In genomic region chr5:101596996-101597395, GRCm38 (mm10) we compare ENCODE assay signal across 19 mouse cellular contexts.
DNase-seq lines count a peak whose midpoint lies in the region; ATAC-seq and TF ChIP-seq lines count a peak whose summit lies in the region.
"Had no signal": no experiment of that assay in that cellular context is flagged by ENCODE, and none has a peak within 500 bp of the region (broad histone marks: within the 10 kb centered on the region; RNA-seq: fewer than 3 reads in every experiment).

No protein-coding gene starts in this region.

- H3K36me3 ChIP-seq in heart, adult 2 months (ENCODE audit: control insufficient read depth, insufficient read depth, low read length), result no peaks in the 10 kb centered on the region
- H3K36me3 ChIP-seq in midbrain, embryonic 11.5 days (ENCODE audit: control insufficient read depth, insufficient read depth, low read length), result no peaks in the 10 kb centered on the region
- no peaks in the 10 kb centered on the region for H3K36me3 ChIP-seq in midbrain, postnatal 0 days (ENCODE audit: insufficient read depth, low read length)
- H3K36me3 ChIP-seq: G1E had no signal

- H3K4me3 ChIP-seq in heart, adult 2 months, result no peak overlapping the region
- H3K4me3 ChIP-seq in midbrain, embryonic 11.5 days (ENCODE audit: low read depth, low read length), result no peak overlapping the region
- no peak overlapping the region for H3K4me3 ChIP-seq in midbrain, postnatal 0 days (ENCODE audit: low read depth, low read length)

- peak; percentile 84 for DNase-seq in heart, adult 11 months
- no peak for DNase-seq in heart, adult 2 months
- peak; percentile 72 for DNase-seq in midbrain, embryonic 11.5 days (ENCODE audit: low spot score, missing footprints)
- no peak for DNase-seq in midbrain, postnatal 0 days (ENCODE audit: low spot score)
- DNase-seq: adrenal gland, adult 2 months; adrenal gland, adult 8-10 months; adrenal gland, postnatal 10 days; adrenal gland, postnatal 14 days; adrenal gland, postnatal 25 days; adrenal gland, postnatal 36 days; B cell, adult 2 months; cerebellum, adult 11 months; cerebellum, adult 11-12 months; cerebellum, adult 18-20 months had no signal

- H3K9ac ChIP-seq in heart, adult 2 months (ENCODE audit: low read depth, low read length), result no peak overlapping the region
- H3K9ac ChIP-seq in midbrain, embryonic 11.5 days (ENCODE audit: low read length), result no peak overlapping the region
- H3K9ac ChIP-seq in midbrain, postnatal 0 days (replicated peaks; ENCODE audit: low read length, poor library complexity, severe bottlenecking), result no peak overlapping the region

- no peaks in the 10 kb centered on the region for H3K4me1 ChIP-seq in heart, adult 2 months (ENCODE audit: control insufficient read depth, insufficient read depth, low read length)
- no peaks in the 10 kb centered on the region for H3K4me1 ChIP-seq in midbrain, embryonic 11.5 days (ENCODE audit: control insufficient read depth, insufficient read depth, low read length)
- no peaks in the 10 kb centered on the region for H3K4me1 ChIP-seq in midbrain, postnatal 0 days (ENCODE audit: insufficient read depth, low read length)

- H3K79me2 ChIP-seq in heart, adult 2 months (replicated peaks; ENCODE audit: control insufficient read depth, insufficient read depth, low read length), result no peaks in the 10 kb centered on the region

- no peak overlapping the region for H3K4me2 ChIP-seq in midbrain, embryonic 11.5 days
- no peak overlapping the region for H3K4me2 ChIP-seq in midbrain, postnatal 0 days (ENCODE audit: low read depth, low read length, poor library complexity, severe bottlenecking)

- TF ChIP-seq EP300 in heart, adult 2 months (IDR thresholded peaks at IDR 0.05; ENCODE audit: insufficient read depth, low read depth, low read length), result no peak

- no peak for TF ChIP-seq CTCF in heart, adult 2 months (IDR thresholded peaks at IDR 0.05)
- TF ChIP-seq CTCF in midbrain, postnatal 0 days (IDR thresholded peaks at IDR 0.05), result no peak

- no peaks in the 10 kb centered on the region for H3K27me3 ChIP-seq in heart, adult 2 months (ENCODE audit: control insufficient read depth, insufficient read depth, low read length)
- H3K27me3 ChIP-seq in midbrain, embryonic 11.5 days (ENCODE audit: control insufficient read depth, insufficient read depth, low read length), result no peaks in the 10 kb centered on the region; the same call in 1 of the 2 replicates
- peaks cover 1% of the 10 kb centered on the region for H3K27me3 ChIP-seq in midbrain, postnatal 0 days (ENCODE audit: insufficient read depth, low read length)
- H3K27me3 ChIP-seq: CH12.LX had no signal

- no peak for ATAC-seq in midbrain, embryonic 11.5 days (ENCODE audit: low FRiP score)
- ATAC-seq in midbrain, postnatal 0 days (ENCODE audit: low FRiP score), result no peak
- ATAC-seq: activated CD4-positive, CD25-positive, alpha-beta regulatory T cell, adult 4 months; CD4-positive, CD25-positive, alpha-beta regulatory T cell, adult 4 months; Patski had no signal

- H3K9me3 ChIP-seq in midbrain, embryonic 11.5 days (ENCODE audit: control insufficient read depth, low read length), result no peaks in the 10 kb centered on the region
- no peaks in the 10 kb centered on the region for H3K9me3 ChIP-seq in midbrain, postnatal 0 days (ENCODE audit: low read length)

- 85% methylated on average over 9 of the region's 9 CpGs for WGBS in heart, adult 2 months
- WGBS in midbrain, embryonic 11.5 days, result 91% methylated on average over 9 of the region's 9 CpGs
- 96% methylated on average over 9 of the region's 9 CpGs for WGBS in midbrain, postnatal 0 days

- intact Hi-C loops in heart, adult 2 months (cut with DNase I), result no loop called here

- TF ChIP-seq POLR2A in heart, adult 2 months (IDR thresholded peaks at IDR 0.05; ENCODE audit: insufficient read depth, low read depth, low read length), result no peak

- H3K27ac ChIP-seq in heart, adult 2 months, result no peak overlapping the region
- H3K27ac ChIP-seq in midbrain, embryonic 11.5 days (ENCODE audit: low read depth, low read length), result no peak overlapping the region
- H3K27ac ChIP-seq in midbrain, postnatal 0 days (ENCODE audit: low read depth, low read length), result no peak overlapping the region

Comparison
In these comparisons a context has a peak if more than half of its experiments do, and no peak if none do; other contexts are left out.
1. DNase-seq: peak in heart, adult 11 months (single experiment) and midbrain, embryonic 11.5 days (single experiment); none in heart, adult 2 months (0 of 2) and midbrain, postnatal 0 days (single experiment).